Mouse (Mus musculus): ENCODE results near the gene 1700020N15Rik.

DNA sequence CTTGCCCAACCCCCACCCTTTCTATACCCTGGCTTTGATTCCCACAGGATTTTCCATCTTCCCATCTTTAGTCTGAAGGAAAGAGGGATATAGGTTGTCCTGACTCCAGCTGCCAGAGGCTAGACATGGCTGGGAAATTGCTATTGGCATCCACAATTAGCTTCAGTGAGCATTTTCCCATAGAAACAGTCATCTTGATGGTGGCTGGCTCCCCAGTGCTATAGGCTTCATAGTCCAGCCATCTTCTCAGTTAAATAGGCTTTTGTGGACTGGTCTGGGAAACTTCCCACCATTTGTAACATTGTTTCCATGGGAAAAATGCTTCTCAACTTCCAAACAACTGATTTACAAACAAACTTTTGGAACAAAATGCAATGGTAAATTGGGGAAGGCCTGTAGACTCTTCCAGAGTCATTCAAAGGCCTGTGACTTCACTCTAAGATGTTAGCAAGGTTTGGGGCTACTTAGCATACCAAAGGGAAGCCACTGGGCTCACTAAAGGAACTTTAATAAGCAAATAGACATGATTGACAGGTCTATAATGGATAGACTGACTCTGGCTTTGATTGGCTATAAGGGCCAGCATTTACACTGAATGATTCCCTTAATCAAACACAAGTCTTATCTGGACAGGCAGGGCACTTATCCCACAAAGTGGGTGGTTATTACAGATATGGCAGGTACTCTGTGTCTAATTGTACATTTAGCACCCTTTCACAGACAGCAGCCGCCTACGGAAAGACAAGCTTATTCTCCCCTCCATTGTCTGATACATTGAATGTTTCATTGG, 31.9 kb downstream of the 1700020N15Rik start:
- TF ChIP-seq CTCF (IDR thresholded peaks at IDR 0.05; ENCODE audit: borderline replicate concordance, extremely low read depth, insufficient read depth, insufficient read length): no peak
- no peak for TF ChIP-seq POLR2A (IDR thresholded peaks at IDR 0.05; ENCODE audit: borderline replicate concordance, extremely low read depth, insufficient read depth, insufficient read length, poor library complexity, severe bottlenecking)

All from brain, embryonic 14.5 days (tissue).